Mouse (Mus musculus): Measurements from ENCODE around the gene Gm11060.

Gene Gm11060

GRCm38 (mm10) chr2:105122216-105122615, 30.4 kb downstream of the Gm11060 start:
- no peak for DNase-seq

DNA sequence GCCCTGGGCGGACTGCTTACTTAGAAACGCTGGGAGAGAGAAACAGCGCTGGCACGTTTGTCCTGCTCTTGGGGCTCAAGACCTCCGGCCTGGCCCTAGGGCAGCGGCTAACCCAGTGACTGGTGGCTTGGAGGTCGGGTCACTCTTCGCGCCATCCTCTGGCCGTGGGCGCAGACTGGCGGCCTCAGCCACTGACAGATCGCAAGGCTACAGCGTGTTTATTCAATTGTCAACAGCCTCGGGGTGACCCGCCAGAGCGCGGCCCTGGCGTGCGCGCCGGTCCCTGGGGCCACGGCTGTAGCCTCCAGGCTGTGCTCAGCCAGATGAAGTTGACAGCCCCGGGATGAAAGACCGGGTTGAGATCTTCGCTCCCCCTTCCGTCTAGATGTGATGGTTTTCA, 31.1 kb downstream of the Gm11060 start:
- DNase-seq = no peak

- DNase-seq = no peak
Measured at GRCm38 (mm10) chr2:105123431-105123830, 31.6 kb downstream of the Gm11060 start.

GRCm38 (mm10) chr2:105123881-105124280, 32.1 kb downstream of the Gm11060 start:
- no peak for DNase-seq

GRCm38 (mm10) chr2:105124391-105124790, 32.6 kb downstream of the Gm11060 start:
- DNase-seq = no peak

DNA sequence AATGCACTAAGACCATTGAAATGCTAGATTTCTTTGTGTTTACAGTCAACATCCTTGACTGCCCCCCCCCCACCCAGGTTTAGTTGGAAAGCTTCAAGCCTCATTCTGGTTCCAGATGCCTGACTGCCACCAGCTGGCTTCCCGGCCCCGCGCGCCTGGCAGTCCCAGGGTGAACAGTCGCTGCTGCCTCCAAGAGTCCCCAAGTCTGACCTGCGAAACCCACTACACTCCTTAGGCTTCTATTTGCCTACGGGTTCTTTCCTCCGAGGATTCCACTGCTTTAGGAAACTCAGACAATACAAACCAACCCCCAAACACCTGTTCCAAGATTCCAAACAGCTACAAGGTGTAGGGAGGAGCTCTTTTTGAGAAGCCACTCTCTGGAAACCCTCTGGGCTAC, 33.4 kb downstream of the Gm11060 start:
- DNase-seq = no peak

DNA sequence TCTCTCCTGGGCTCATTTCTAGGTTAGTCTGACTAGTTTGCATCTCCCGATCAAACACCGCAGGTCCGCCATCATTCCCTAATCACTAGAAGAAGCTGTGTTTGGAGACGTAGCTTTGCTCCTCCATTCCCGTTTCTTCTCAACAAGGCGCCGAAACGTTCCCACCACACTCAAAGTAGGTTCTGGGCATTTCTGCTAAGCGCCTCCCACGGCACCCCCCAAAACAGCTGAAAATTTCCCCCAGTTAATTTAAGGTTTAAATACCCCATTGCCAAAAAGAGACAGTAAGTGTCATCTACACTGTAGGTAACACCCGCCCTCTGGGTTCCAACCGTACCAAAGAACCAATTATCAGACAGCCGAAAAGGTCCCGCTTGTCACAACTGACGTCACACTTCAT, 33.8 kb downstream of the Gm11060 start:
- no peak for DNase-seq

DNA sequence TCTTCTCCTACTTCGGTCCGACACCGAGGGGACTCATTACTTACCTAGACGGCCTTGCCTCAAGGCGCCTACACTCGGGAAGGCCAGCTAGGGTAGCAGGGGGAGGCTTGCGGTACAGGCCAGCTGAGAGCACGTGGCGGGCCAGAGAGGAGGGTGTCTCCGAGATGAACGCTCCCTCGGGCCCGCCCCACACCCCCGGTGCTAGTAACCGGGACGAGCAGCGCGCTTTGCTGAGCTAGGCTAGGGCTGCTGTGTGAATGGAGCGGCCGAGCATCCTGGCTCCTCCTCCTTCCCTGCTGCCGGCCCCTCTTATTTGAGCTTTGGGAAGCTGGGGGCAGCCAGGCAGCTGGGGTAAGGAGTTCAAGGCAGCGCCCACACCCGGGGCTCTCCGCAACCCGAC, 34.5 kb downstream of the Gm11060 start, which contains the start of gene Wt1:
Wt1 (plus strand) TSS at position 251 of the 400 bp plus-strand sequence.
- DNase-seq = no peak

DNA sequence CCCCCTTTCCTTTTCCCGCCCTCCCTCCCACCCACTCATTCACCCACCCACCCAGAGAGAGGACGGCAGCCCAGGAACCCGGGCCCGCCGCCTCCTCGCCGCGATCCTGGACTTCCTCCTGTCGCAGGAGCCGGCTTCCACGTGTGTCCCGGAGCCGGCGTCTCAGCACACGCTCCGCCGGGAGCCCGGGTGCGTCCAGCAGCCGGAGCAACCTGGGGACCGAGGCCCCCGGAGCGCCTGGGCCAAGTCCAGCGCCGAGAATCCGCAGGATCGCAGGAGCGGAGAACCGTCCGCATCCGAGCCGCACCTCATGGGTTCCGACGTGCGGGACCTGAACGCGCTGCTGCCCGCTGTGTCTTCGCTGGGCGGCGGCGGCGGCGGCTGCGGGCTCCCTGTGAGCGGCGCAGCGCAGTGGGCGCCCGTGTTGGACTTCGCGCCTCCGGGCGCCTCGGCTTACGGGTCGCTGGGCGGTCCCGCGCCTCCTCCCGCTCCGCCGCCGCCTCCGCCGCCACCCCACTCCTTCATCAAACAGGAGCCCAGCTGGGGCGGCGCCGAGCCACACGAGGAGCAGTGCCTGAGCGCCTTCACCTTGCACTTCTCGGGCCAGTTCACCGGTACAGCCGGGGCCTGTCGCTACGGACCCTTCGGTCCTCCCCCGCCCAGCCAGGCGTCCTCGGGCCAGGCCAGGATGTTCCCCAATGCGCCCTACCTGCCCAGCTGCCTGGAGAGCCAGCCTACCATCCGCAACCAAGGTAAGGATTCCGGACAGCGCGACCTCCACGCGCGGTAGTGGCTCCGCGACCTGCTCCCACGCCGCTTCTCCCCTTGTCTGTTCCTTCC, 35.1 kb downstream of the Gm11060 start:
- DNase-seq = no peak

DNA sequence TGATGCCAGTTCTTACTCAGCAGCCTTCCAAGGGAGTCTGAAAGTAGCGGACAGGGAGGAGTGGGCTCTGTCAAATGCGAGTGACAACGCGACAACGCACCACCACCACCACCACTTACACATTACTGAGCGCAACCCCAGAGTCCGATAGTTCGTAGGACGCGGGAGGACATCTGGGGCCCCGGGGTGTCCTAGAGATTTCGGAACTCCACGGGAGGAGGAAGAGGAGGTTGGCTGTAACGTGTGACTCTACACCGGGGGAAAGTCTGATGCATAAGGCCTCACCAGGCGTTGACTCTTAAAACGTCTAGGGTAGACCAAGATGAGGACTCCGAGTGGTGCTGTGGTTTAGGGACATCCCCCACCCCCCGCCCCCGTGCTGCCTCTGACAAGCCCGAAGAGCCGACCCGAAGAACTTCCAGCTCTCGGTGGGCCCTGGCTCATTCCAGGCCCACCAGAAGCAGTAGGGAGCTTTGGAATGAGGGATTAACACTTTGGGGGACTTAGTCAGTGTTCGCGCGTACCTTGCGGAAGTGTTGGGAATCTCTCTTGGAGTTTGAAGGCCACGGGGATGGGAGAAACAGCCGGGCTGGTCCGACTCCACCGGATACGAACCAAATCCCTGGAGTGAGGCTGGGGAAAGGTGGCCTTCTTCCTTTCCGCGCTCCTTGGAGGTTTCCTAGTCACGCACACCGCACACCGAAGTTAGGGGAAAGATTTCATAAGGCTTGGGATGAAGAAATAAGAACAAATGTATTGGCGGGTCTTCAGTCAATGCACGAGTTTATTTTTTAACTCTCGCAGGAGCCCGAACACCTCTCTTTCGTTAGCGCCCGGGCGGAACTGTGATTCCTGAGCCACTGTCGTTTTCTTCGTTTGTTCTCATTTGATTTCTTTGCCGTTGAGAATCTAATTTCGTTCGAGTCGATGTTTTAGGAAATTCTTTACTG, 36.0 kb downstream of the Gm11060 start:
- no peak for DNase-seq

DNA sequence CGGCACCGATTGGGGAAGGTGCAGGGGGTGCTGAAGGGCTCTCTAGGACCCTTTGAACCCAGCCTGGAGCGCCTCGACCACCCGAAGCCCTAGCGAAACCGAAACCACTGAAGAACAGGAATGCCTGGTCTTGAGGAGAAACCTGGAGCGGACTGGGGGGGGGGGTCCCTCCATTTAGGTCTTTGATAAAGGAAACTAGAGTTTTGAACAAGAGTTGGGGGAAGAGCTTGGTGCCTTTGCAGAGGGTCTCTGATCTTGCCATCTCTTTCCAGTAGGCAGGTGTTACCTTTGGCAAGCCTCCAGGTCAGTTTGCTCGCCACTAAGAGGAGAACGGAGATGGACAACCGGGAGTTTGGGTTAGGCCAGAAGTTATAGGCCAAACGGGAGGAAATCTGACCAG, 36.7 kb downstream of the Gm11060 start:
- DNase-seq = no peak

GRCm38 (mm10) chr2:105130351-105131060, 38.7 kb downstream of the Gm11060 start:
- peak in 1 of 2 experiments; percentile 9 for DNase-seq

GRCm38 (mm10) chr2:105131061-105131810, 39.4 kb downstream of the Gm11060 start:
- no peak for DNase-seq

DNA sequence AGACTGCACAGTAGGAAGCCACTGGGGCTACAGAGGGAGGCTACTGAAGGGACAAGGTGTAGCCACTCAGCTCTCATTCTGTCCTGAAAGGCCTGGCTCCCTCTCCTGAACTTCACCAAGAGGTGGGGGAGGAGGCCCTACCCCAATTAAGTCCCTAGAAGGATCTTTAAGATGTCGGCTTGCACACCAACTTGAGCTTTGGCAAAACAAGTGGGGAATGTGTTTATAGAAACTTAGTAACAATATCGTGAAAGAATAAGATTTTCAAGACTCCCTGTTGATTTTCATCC, 39.9 kb downstream of the Gm11060 start:
- no peak for DNase-seq

DNA sequence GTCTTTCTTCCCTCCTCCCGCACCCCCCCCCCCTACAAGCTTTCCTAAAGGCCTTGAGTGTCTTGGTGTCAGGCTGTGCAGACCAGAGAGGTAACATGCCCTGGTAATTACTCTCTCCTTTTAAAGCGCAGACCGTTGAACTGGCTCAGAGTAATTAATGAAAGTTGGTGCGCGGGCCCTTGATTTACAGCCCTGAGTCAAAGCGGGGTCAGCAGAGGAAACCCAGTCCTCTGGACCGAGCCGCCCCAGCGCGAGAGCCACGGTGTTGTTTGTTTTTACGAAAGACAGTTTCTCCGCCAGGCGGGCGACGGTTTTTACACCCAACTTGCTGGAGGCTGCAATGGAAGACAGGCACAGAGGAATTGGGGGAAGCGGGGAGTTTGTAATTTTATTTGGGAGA, 40.5 kb downstream of the Gm11060 start:
- no peak for DNase-seq

GRCm38 (mm10) chr2:105132933-105133795, 41.3 kb downstream of the Gm11060 start:
- DNase-seq = no peak

- no peak for DNase-seq
Measured at GRCm38 (mm10) chr2:105134296-105134695, 42.5 kb downstream of the Gm11060 start.

- no peak for DNase-seq
Measured at GRCm38 (mm10) chr2:105139471-105139870, 47.7 kb downstream of the Gm11060 start.

DNA sequence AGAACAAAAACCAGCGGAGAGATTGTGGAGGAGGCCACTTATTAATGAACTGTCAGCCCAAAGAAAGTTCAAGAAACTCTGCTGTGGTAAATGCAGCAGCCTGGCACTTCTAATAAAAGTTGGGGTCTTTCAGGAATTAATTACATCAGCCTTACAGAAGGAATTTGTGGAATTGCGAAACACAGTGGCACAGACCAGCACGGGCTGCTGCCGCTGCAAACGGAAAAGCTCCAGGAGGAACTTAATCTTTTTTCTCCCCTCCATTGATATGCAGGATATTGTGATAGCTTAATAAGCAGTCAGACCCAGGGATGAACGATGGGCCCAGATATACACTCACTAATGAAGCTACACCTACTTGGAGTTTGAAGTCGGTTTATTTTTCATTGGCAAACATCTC, 49.6 kb downstream of the Gm11060 start:
- DNase-seq = no peak
